Mouse (Mus musculus): Measurements from ENCODE around the gene Cdsn. TPM values are rescaled to one million over a fixed set of nuclear protein-coding genes. Genes with fewer than 3 reads are reported as not detected.
A peak's percentile ranks its signal among the peaks of the same experiment; 100 is the strongest.

Cdsn gene
- polyA plus RNA-seq, 1 experiment from 2014 or later = 106 TPM

- ATAC-seq (ENCODE audit: low FRiP score, low TSS enrichment) (no peak), DNase-seq (ENCODE audit: low spot score) (no peak)
- H3K27ac ChIP-seq (replicated peaks) = no peak overlapping the region
- no peaks in the 10 kb centered on the region for H3K36me3 ChIP-seq (ENCODE audit: control insufficient read depth, insufficient read depth, low read length)
- peak overlapping the region; percentile 48; the same call in 1 of the 2 replicates for H3K9ac ChIP-seq (ENCODE audit: low read length)
- H3K4me1 ChIP-seq (replicated peaks; ENCODE audit: control insufficient read depth, insufficient read depth) = peaks cover 7% of the 10 kb centered on the region; the same call in 1 of the 2 replicates
- WGBS = 42% methylated on average over 6 of the region's 6 CpGs
- H3K27me3 ChIP-seq (ENCODE audit: control insufficient read depth, insufficient read depth, low read length) = no peaks in the 10 kb centered on the region
- TF ChIP-seq EP300 (optimal IDR thresholded peaks at IDR 0.05) (no peak), CTCF (IDR thresholded peaks at IDR 0.05; ENCODE audit: low read depth) (no peak)
- no peaks in the 10 kb centered on the region for H3K9me3 ChIP-seq (ENCODE audit: control insufficient read depth, low read length)
- H3K4me2 ChIP-seq (replicated peaks; ENCODE audit: low read depth) = peak overlapping the region; percentile 85
- H3K4me3 ChIP-seq (ENCODE audit: low read depth, low read length) = peak overlapping the region; percentile 62; the same call in 1 of the 2 replicates
Observed at GRCm38 (mm10) chr17:35514756-35515155, 37.2 kb upstream of the Cdsn start.

GRCm38 (mm10) chr17:35515911-35516640 lies 35.9 kb upstream of the Cdsn start:
- no peaks in the 10 kb centered on the region for H3K36me3 ChIP-seq (ENCODE audit: control insufficient read depth, insufficient read depth, low read length)
- peak overlapping the region; percentile 85 for H3K4me2 ChIP-seq (replicated peaks; ENCODE audit: low read depth)
- H3K27me3 ChIP-seq (ENCODE audit: control insufficient read depth, insufficient read depth, low read length) = no peaks in the 10 kb centered on the region
- ATAC-seq (ENCODE audit: low FRiP score, low TSS enrichment) (peak; percentile 25; the same call in 1 of the 2 replicates), DNase-seq (ENCODE audit: low spot score) (peak; percentile 66)
- H3K4me1 ChIP-seq (replicated peaks; ENCODE audit: control insufficient read depth, insufficient read depth) = peaks cover 7% of the 10 kb centered on the region; the same call in 1 of the 2 replicates
- peak overlapping the region; percentile 61 for H3K27ac ChIP-seq (replicated peaks)
- no peak for TF ChIP-seq CTCF (IDR thresholded peaks at IDR 0.05; ENCODE audit: low read depth)
- TF ChIP-seq EP300 (optimal IDR thresholded peaks at IDR 0.05) = no peak
- H3K4me3 ChIP-seq (ENCODE audit: low read depth, low read length) = peak overlapping the region; percentile 62
- WGBS = 4% methylated on average over 25 of the region's 25 CpGs
- no peaks in the 10 kb centered on the region for H3K9me3 ChIP-seq (ENCODE audit: control insufficient read depth, low read length)
- peak overlapping the region; percentile 64 for H3K9ac ChIP-seq (ENCODE audit: low read length)

- ATAC-seq (ENCODE audit: low FRiP score, low TSS enrichment) = peak; percentile 97
- Histone ChIP-seq H3K36me3 (ENCODE audit: control insufficient read depth, insufficient read depth, low read length) (no peaks in the 10 kb centered on the region), H3K9me3 (ENCODE audit: control insufficient read depth, low read length) (no peaks in the 10 kb centered on the region), H3K4me2 (replicated peaks; ENCODE audit: low read depth) (peak within 1 kb of the TSS; percentile 85), H3K9ac (ENCODE audit: low read length) (peak within 1 kb of the TSS; percentile 64), H3K4me3 (ENCODE audit: low read depth, low read length) (peak within 1 kb of the TSS; percentile 62), H3K27me3 (ENCODE audit: control insufficient read depth, insufficient read depth, low read length) (no peaks in the 10 kb centered on the region), H3K4me1 (replicated peaks; ENCODE audit: control insufficient read depth, insufficient read depth) (peaks cover 7% of the 10 kb centered on the region; the same call in 1 of the 2 replicates), H3K27ac (replicated peaks) (peak within 1 kb of the TSS; percentile 61)
- peak; percentile 95 for TF ChIP-seq EP300 (optimal IDR thresholded peaks at IDR 0.05)
- no peak for TF ChIP-seq CTCF (IDR thresholded peaks at IDR 0.05; ENCODE audit: low read depth)
- under 1% methylated on average over 61 of the region's 67 CpGs for WGBS
- peak; percentile 99 for DNase-seq (ENCODE audit: low spot score)
Observed at GRCm38 (mm10) chr17:35516652-35517500, 35.1 kb upstream of the Cdsn start, which contains the start of the genes Tcf19 and Cchcr1. TSS of gene Tcf19 (minus strand) at chr17:35516824. TSS of gene Cchcr1 (plus strand) at chr17:35517100.

- Histone ChIP-seq H3K9ac (ENCODE audit: low read length) (peak overlapping the region; percentile 60), H3K36me3 (ENCODE audit: control insufficient read depth, insufficient read depth, low read length) (no peaks in the 10 kb centered on the region), H3K9me3 (ENCODE audit: control insufficient read depth, low read length) (no peaks in the 10 kb centered on the region), H3K4me1 (replicated peaks; ENCODE audit: control insufficient read depth, insufficient read depth) (peaks cover 7% of the 10 kb centered on the region; the same call in 1 of the 2 replicates), H3K4me3 (ENCODE audit: low read depth, low read length) (peak overlapping the region; percentile 62), H3K4me2 (replicated peaks; ENCODE audit: low read depth) (peak overlapping the region; percentile 85), H3K27me3 (ENCODE audit: control insufficient read depth, insufficient read depth, low read length) (no peaks in the 10 kb centered on the region), H3K27ac (replicated peaks) (peak overlapping the region; percentile 53)
- no peak for ATAC-seq (ENCODE audit: low FRiP score, low TSS enrichment)
- TF ChIP-seq EP300 (optimal IDR thresholded peaks at IDR 0.05) = no peak
- no peak for TF ChIP-seq CTCF (IDR thresholded peaks at IDR 0.05; ENCODE audit: low read depth)
- WGBS = 3% methylated on average over 12 of the region's 12 CpGs
- peak; percentile 36 for DNase-seq (ENCODE audit: low spot score)
Observed at GRCm38 (mm10) chr17:35517526-35517925, 34.4 kb upstream of the Cdsn start.

- Histone ChIP-seq H3K9ac (ENCODE audit: low read length) (no peak overlapping the region), H3K4me2 (replicated peaks; ENCODE audit: low read depth) (no peak overlapping the region), H3K27ac (replicated peaks) (no peak overlapping the region), H3K36me3 (ENCODE audit: control insufficient read depth, insufficient read depth, low read length) (peaks cover 10% of the 10 kb centered on the region; the same call in 1 of the 2 replicates), H3K4me1 (replicated peaks; ENCODE audit: control insufficient read depth, insufficient read depth) (no peaks in the 10 kb centered on the region), H3K27me3 (ENCODE audit: control insufficient read depth, insufficient read depth, low read length) (no peaks in the 10 kb centered on the region), H3K9me3 (ENCODE audit: control insufficient read depth, low read length) (no peaks in the 10 kb centered on the region), H3K4me3 (ENCODE audit: low read depth, low read length) (no peak overlapping the region)
- WGBS = 83% methylated on average over 9 of the region's 9 CpGs
- TF ChIP-seq EP300 (optimal IDR thresholded peaks at IDR 0.05) (no peak), CTCF (IDR thresholded peaks at IDR 0.05; ENCODE audit: low read depth) (no peak)
- DNase-seq (ENCODE audit: low spot score) = no peak
- ATAC-seq (ENCODE audit: low FRiP score, low TSS enrichment) = no peak
Observed at GRCm38 (mm10) chr17:35524354-35524753, 27.6 kb upstream of the Cdsn start.
